Mouse (Mus musculus) urinary bladder, postnatal 4 days (tissue): ENCODE measurements around the gene Vash1.

ENCODE experiments used
- DNase-seq, 2 experiments: peaks; one replicate each; pipeline ENCODE4 v3.0.0; 2021 to 2022; ENCODE audit warnings: low spot score in 2 of 2

Gene Vash1

GRCm38 (mm10) chr12:86678591-86679545 lies at the start of gene Vash1:
Gene Vash1 (plus strand): TSS chr12:86678700.
- DNase-seq: peak; percentile 39 to 67

- no peak for DNase-seq
Measured at GRCm38 (mm10) chr12:86628783-86629172, 49.7 kb upstream of the Vash1 start.

DNA sequence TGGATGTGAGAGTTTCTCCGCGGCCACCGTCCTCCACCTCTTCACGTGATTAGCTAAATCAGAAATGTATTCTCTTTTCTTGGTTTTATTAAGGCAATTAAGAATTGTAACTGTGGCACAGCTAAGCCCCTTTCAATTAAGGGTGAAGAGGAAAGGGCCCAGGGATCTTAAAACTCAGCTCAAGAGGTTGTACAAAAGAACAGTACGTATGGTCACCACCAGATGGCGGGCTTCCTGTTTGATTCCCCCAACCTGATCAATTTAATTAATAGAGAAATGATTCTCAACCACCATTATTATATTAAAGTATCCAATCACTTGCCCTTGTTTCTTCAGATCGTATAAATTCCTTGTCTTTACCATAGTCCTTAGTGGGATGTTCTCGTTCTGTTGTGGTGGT lies 36.7 kb upstream of the Vash1 start:
- DNase-seq: no peak

- DNase-seq: no peak
Measured at GRCm38 (mm10) chr12:86644512-86645273, 33.8 kb upstream of the Vash1 start.

GRCm38 (mm10) chr12:86645494-86645893 lies 33.0 kb upstream of the Vash1 start:
- DNase-seq: no peak

- no peak for DNase-seq
Measured at GRCm38 (mm10) chr12:86646831-86647230, 31.7 kb upstream of the Vash1 start.

DNA sequence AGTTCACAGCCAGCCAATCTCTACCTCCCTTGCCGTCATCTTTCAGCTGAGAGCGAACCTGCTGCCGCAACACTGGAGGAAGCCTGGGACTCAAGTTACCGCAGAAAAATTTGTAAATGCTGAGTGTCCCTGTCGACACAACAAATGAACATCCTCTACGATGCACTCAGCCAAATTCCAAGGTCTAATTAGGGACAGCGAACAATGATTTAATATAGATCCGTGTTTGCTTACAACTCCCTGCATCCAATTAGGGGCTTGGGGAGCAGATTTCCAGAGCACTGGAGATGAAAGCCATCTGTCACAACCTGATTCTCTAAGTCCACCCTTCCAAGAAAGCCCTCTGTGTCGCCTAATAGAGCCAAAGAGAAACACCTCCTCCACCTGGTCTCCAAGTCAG lies 31.2 kb upstream of the Vash1 start:
- DNase-seq: no peak

DNA sequence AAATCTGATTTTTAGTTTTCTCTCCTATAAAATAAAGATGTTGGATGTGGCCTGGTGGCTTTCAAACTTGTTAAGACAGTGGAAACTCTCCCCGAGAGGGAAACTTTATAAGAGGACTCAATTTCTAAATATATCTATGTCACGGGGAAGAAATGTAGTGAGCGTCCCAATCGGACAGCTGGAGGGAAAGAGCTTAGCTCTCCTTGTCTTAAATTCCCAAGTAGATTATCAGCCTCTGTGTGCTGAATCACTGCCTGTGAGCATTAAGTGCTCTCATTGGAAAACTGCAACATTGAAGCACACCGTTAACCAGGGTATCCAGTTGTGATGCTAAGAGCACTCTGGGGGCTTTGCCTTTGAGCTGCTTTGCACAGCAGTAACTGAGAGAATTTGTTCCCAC lies 30.8 kb upstream of the Vash1 start:
- no peak for DNase-seq

DNA sequence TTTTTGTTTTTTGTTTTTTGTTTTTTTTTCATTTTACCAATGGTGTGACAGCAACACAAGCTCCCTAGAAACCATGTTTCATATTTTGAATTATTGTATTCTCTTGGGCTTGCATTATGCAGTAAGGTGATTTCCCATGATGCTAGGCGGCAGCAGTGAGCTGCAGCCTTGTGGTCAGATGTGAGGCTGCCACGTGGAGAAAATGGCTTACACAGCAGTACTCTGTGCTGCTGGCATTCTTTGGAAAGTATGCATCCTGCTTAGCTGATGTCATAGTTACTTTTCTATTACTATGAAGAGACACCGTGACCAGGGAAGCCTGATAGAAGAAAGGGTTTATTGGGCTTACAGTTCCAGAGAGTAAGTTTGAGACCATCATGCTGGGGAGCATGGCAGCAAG lies 30.0 kb upstream of the Vash1 start:
- DNase-seq: no peak

DNA sequence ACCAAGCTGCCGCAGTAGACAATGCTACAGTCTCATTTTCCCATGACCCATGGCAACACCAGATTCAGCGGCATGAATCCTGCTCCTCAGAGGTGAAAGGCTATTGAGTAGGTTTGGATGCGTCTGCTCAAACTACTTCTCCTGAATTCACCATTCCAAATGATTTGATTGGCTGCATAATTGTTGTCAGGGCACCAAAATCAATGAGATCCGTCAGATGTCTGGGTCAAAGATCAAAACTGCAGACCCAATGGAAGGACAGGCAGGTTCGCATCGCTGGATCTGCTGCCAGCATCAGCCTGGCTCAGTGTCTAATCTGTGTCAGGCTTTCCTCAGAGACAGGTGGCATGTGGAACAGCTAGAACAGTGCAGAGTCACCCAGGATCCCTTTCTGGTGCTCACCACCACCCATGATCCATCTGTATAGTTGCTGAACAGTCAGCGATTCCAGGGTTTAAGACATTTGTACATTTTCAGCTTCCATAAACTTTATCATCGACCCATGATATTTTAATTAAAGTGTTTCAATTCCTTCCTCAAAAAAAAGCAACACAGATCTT lies 27.1 kb upstream of the Vash1 start:
- DNase-seq: no peak

DNA sequence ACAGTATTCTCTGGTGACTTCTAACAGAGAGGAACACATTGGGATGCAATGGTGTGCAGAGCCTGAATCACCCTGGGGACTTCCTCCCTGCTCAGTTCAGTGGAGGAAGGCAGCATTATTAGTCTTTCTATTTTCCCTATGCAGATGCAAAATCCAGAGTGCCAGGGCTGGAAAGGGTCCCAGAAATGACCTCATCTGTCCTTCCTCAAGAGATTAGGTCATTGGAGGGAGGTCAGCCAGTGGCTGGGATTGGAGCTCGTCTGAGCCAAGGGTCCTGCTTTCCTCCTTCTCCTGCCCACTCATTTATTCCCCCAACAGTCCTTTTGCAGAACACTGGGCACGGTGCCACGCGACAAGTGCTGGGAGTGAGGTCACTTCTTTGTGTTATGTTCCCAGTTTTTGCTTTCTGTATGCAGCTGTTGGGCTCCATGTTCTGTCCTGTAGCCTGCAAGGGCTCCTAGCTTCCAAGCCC lies 25.9 kb upstream of the Vash1 start:
- DNase-seq: peak; percentile 77 to 85

- DNase-seq: no peak
Measured at GRCm38 (mm10) chr12:86659447-86659968, 19.0 kb upstream of the Vash1 start.

DNA sequence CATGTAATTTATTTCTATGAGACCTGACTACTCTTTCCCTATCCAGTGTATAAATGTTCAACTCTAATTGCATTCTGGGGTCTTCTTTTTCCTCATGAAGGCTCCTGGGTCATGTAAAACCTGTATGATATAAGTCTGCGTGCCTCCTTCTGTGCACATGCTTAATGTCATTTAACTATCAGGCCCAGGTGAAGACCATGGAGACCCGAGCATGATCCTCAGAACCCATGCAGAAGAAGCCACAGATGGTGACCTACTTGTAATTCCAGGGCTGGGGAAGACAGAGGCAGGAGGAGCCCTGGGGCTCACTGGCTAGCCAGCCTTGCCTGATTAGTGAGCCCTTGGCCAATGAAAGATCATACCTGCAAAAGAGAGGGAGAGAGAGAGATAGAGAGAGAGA lies 18.0 kb upstream of the Vash1 start:
- no peak for DNase-seq

DNA sequence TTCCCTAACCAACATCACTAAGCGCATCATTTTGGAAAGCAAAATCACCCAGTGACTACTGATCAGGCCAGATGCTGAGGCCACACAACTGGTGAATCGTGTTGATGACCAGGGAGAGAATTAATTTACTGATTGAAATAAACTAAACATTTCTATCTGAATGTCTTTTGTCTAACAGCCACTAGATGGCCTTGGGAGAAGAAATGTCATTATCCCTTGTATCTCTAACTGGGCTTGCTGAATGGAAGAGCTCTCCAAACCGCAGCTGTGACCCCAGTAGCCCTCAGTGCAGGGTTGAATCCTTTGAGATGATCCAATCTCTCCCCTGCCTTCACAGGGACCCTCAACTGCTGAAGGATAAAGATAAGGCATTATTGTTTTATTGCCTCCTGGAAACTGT lies 12.8 kb upstream of the Vash1 start:
- DNase-seq: no peak

DNA sequence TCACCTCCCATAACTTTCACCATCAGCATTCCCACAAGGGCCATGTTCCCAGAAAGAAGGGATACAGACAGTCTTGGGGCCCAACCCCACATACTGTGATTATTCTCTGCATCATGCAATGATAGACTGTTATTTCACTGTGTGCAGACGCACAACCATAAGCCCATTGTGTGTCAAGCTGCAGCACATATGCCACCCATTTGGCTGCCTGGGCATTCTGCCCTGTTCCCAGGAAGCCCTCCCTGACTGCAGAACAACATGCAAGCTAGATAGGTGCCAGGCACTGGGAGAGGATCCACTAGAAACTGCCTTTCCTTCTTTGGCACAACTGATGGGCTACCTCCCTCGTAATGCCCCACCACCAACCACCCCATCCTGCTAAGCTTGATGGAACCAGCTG lies 10.1 kb upstream of the Vash1 start:
- DNase-seq: no peak

GRCm38 (mm10) chr12:86672105-86672504 lies 6.4 kb upstream of the Vash1 start:
- DNase-seq: no peak

GRCm38 (mm10) chr12:86672507-86672906 lies 6.0 kb upstream of the Vash1 start:
- DNase-seq: no peak

GRCm38 (mm10) chr12:86679546-86679930 lies 1.0 kb downstream of the Vash1 start:
- DNase-seq: no peak

GRCm38 (mm10) chr12:86679991-86680491 lies 1.5 kb downstream of the Vash1 start:
- no peak for DNase-seq

GRCm38 (mm10) chr12:86680591-86681193 lies 2.2 kb downstream of the Vash1 start:
- no peak for DNase-seq

DNA sequence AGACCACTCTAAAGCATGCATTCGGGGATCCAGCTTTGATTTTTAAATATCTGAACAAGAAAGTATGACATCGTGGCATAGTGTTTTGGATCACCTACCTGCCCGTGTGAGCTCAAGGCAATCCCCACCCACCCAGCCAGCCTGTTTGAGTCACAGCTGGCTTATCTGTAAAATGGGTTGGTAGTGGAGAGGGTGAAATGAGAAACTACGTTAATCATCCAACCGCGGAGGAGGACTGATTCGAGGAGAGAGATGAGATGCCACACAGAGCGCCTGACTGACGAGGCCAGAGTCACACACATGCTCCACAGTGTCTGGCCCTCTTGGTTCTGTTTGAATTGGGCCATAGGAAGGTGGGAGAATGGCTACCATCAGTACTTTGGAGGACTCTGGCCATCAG lies 3.1 kb downstream of the Vash1 start:
- DNase-seq: no peak

GRCm38 (mm10) chr12:86682178-86682577 lies 3.7 kb downstream of the Vash1 start:
- DNase-seq: no peak
